Mouse (Mus musculus): ENCODE results near the gene Hexim1. TPM values are rescaled to one million over a fixed set of nuclear protein-coding genes. Genes with fewer than 3 reads are reported as not detected.

Hexim1 gene
- 3.4 and 3.8 TPM in 2 replicates for polyA plus RNA-seq (2015; fragmentation: Nextera tagmentation; extraction: Ambion mirVana)

GRCm38 (mm10) chr11:103116008-103116818 lies at the start of gene Hexim1:
Gene Hexim1 (plus strand): TSS chr11:103116231.
- Histone ChIP-seq H3K36me3 (no peaks in the 10 kb centered on the region), H3K4me1 (peaks cover 51% of the 10 kb centered on the region), H3K9me3 (no peaks in the 10 kb centered on the region), H3K27ac (replicated peaks) (peak within 1 kb of the TSS; percentile 97), H3K4me2 (replicated peaks) (peak within 1 kb of the TSS; percentile 75), H3K27me3 (peaks cover 19% of the 10 kb centered on the region), H3K4me3 (peak within 1 kb of the TSS; percentile 69), H3K9ac (replicated peaks) (peak within 1 kb of the TSS; percentile 96)
- under 1% methylated on average over 52 of the region's 53 CpGs for WGBS
- ATAC-seq (replicated peaks): peak; percentile 97

GRCm38 (mm10) chr11:103067051-103067361 lies 49.0 kb upstream of the Hexim1 start:
- peaks cover 68% of the 10 kb centered on the region for H3K36me3 ChIP-seq
- H3K4me3 ChIP-seq: no peak overlapping the region
- no peaks in the 10 kb centered on the region for H3K9me3 ChIP-seq
- ATAC-seq (replicated peaks): no peak
- H3K27me3 ChIP-seq: no peaks in the 10 kb centered on the region
- H3K9ac ChIP-seq (replicated peaks): no peak overlapping the region
- no peaks in the 10 kb centered on the region for H3K4me1 ChIP-seq
- no peak overlapping the region for H3K4me2 ChIP-seq (replicated peaks)
- WGBS: 94% methylated on average over 6 of the region's 6 CpGs
- no peak overlapping the region for H3K27ac ChIP-seq (replicated peaks)

GRCm38 (mm10) chr11:103067457-103068001 lies 48.5 kb upstream of the Hexim1 start:
- no peak overlapping the region for H3K4me2 ChIP-seq (replicated peaks)
- H3K27ac ChIP-seq (replicated peaks): no peak overlapping the region
- H3K36me3 ChIP-seq: peaks cover 63% of the 10 kb centered on the region
- ATAC-seq (replicated peaks): no peak
- no peaks in the 10 kb centered on the region for H3K4me1 ChIP-seq
- no peak overlapping the region for H3K4me3 ChIP-seq
- no peaks in the 10 kb centered on the region for H3K9me3 ChIP-seq
- H3K9ac ChIP-seq (replicated peaks): no peak overlapping the region
- H3K27me3 ChIP-seq: no peaks in the 10 kb centered on the region
- WGBS: 82% methylated on average over 8 of the region's 8 CpGs

GRCm38 (mm10) chr11:103068272-103068671 lies 47.8 kb upstream of the Hexim1 start:
- Histone ChIP-seq H3K4me1 (no peaks in the 10 kb centered on the region), H3K36me3 (peaks cover 58% of the 10 kb centered on the region), H3K4me2 (replicated peaks) (no peak overlapping the region), H3K4me3 (no peak overlapping the region), H3K9me3 (no peaks in the 10 kb centered on the region), H3K27me3 (no peaks in the 10 kb centered on the region), H3K27ac (replicated peaks) (no peak overlapping the region), H3K9ac (replicated peaks) (no peak overlapping the region)
- no peak for ATAC-seq (replicated peaks)
- WGBS: 93% methylated on average over 4 of the region's 4 CpGs

GRCm38 (mm10) chr11:103068884-103069283 lies 47.1 kb upstream of the Hexim1 start:
- no peaks in the 10 kb centered on the region for H3K4me1 ChIP-seq
- 91% methylated on average over 11 of the region's 11 CpGs for WGBS
- no peaks in the 10 kb centered on the region for H3K9me3 ChIP-seq
- no peaks in the 10 kb centered on the region for H3K27me3 ChIP-seq
- no peak overlapping the region for H3K4me3 ChIP-seq
- H3K27ac ChIP-seq (replicated peaks): no peak overlapping the region
- no peak overlapping the region for H3K4me2 ChIP-seq (replicated peaks)
- H3K36me3 ChIP-seq: peaks cover 52% of the 10 kb centered on the region
- H3K9ac ChIP-seq (replicated peaks): no peak overlapping the region
- no peak for ATAC-seq (replicated peaks)

GRCm38 (mm10) chr11:103069731-103070130 lies 46.3 kb upstream of the Hexim1 start:
- no peaks in the 10 kb centered on the region for H3K27me3 ChIP-seq
- no peak overlapping the region for H3K9ac ChIP-seq (replicated peaks)
- no peak for ATAC-seq (replicated peaks)
- no peak overlapping the region for H3K4me3 ChIP-seq
- WGBS: 99% methylated on average over 2 of the region's 2 CpGs
- H3K36me3 ChIP-seq: peaks cover 43% of the 10 kb centered on the region
- H3K9me3 ChIP-seq: no peaks in the 10 kb centered on the region
- no peak overlapping the region for H3K4me2 ChIP-seq (replicated peaks)
- H3K27ac ChIP-seq (replicated peaks): no peak overlapping the region
- H3K4me1 ChIP-seq: no peaks in the 10 kb centered on the region

- Histone ChIP-seq H3K4me3 (no peak overlapping the region), H3K36me3 (peaks cover 38% of the 10 kb centered on the region), H3K9ac (replicated peaks) (no peak overlapping the region), H3K27me3 (no peaks in the 10 kb centered on the region), H3K27ac (replicated peaks) (no peak overlapping the region), H3K9me3 (no peaks in the 10 kb centered on the region), H3K4me2 (replicated peaks) (no peak overlapping the region), H3K4me1 (no peaks in the 10 kb centered on the region)
- WGBS: 91% methylated on average over 10 of the region's 10 CpGs
- no peak for ATAC-seq (replicated peaks)
These were observed 45.6 kb upstream of the Hexim1 start for GRCm38 (mm10) chr11:103070322-103070880.

- H3K4me1 ChIP-seq: no peaks in the 10 kb centered on the region
- no peak for ATAC-seq (replicated peaks)
- H3K9ac ChIP-seq (replicated peaks): no peak overlapping the region
- no peaks in the 10 kb centered on the region for H3K9me3 ChIP-seq
- 93% methylated on average over 7 of the region's 7 CpGs for WGBS
- H3K27ac ChIP-seq (replicated peaks): no peak overlapping the region
- peaks cover 7% of the 10 kb centered on the region; the same call in 1 of the 2 replicates for H3K36me3 ChIP-seq
- H3K4me3 ChIP-seq: no peak overlapping the region
- no peak overlapping the region for H3K4me2 ChIP-seq (replicated peaks)
- H3K27me3 ChIP-seq: no peaks in the 10 kb centered on the region
These were observed 42.4 kb upstream of the Hexim1 start for GRCm38 (mm10) chr11:103073671-103074070.

GRCm38 (mm10) chr11:103074121-103074650 lies 41.8 kb upstream of the Hexim1 start:
- Histone ChIP-seq H3K36me3 (peaks cover 2% of the 10 kb centered on the region; the same call in 1 of the 2 replicates), H3K9ac (replicated peaks) (no peak overlapping the region), H3K27ac (replicated peaks) (no peak overlapping the region), H3K4me3 (no peak overlapping the region), H3K4me1 (no peaks in the 10 kb centered on the region), H3K27me3 (no peaks in the 10 kb centered on the region), H3K9me3 (no peaks in the 10 kb centered on the region), H3K4me2 (replicated peaks) (no peak overlapping the region)
- 64% methylated on average over 10 of the region's 10 CpGs for WGBS
- ATAC-seq (replicated peaks): no peak

GRCm38 (mm10) chr11:103074796-103075323 lies 41.2 kb upstream of the Hexim1 start:
- no peaks in the 10 kb centered on the region for H3K4me1 ChIP-seq
- H3K36me3 ChIP-seq: no peaks in the 10 kb centered on the region
- H3K9me3 ChIP-seq: no peaks in the 10 kb centered on the region
- no peak for ATAC-seq (replicated peaks)
- 0 out of 2 replicates have a peak, but pooled peaks cover 1% of the 10 kb centered on the region for H3K27me3 ChIP-seq
- no peak overlapping the region for H3K4me3 ChIP-seq
- H3K27ac ChIP-seq (replicated peaks): no peak overlapping the region
- H3K9ac ChIP-seq (replicated peaks): no peak overlapping the region
- whole genome bisulfite sequencing: 24% methylated on average over 10 of the region's 10 CpGs
- H3K4me2 ChIP-seq (replicated peaks): no peak overlapping the region

GRCm38 (mm10) chr11:103076010-103076409 lies 40.0 kb upstream of the Hexim1 start:
- peaks cover 10% of the 10 kb centered on the region for H3K4me1 ChIP-seq
- no peak overlapping the region for H3K27ac ChIP-seq (replicated peaks)
- ATAC-seq (replicated peaks): no peak
- no peak overlapping the region for H3K4me2 ChIP-seq (replicated peaks)
- peaks cover 9% of the 10 kb centered on the region for H3K27me3 ChIP-seq
- no peak overlapping the region for H3K4me3 ChIP-seq
- no peak overlapping the region for H3K9ac ChIP-seq (replicated peaks)
- no peaks in the 10 kb centered on the region for H3K9me3 ChIP-seq
- 91% methylated on average over 7 of the region's 7 CpGs for WGBS
- H3K36me3 ChIP-seq: no peaks in the 10 kb centered on the region

GRCm38 (mm10) chr11:103076581-103076980 lies 39.5 kb upstream of the Hexim1 start:
- H3K4me2 ChIP-seq (replicated peaks): no peak overlapping the region
- H3K9me3 ChIP-seq: no peaks in the 10 kb centered on the region
- H3K36me3 ChIP-seq: no peaks in the 10 kb centered on the region
- WGBS: 86% methylated on average over 8 of the region's 8 CpGs
- no peak for ATAC-seq (replicated peaks)
- H3K27me3 ChIP-seq: peaks cover 14% of the 10 kb centered on the region
- no peak overlapping the region for H3K4me3 ChIP-seq
- no peak overlapping the region for H3K27ac ChIP-seq (replicated peaks)
- H3K4me1 ChIP-seq: peaks cover 10% of the 10 kb centered on the region
- H3K9ac ChIP-seq (replicated peaks): no peak overlapping the region
